Mouse (Mus musculus) hindbrain, embryonic 11.5 days (tissue): Measurements from ENCODE around the gene Lysmd4. TPM values are rescaled to one million over a fixed set of nuclear protein-coding genes. Genes with fewer than 3 reads are reported as not detected.
"Not testable (repeated sequence)": the region's sequence is repeated elsewhere in the genome, so short reads cannot be mapped to it uniquely, and the experiment has no call there.

Experiments used
- ATAC-seq: fragments of 200-750 bp; cut with Nextera tagmentation; 2 replicates; pipeline ENCODE4 v1.8.0; 2017; ENCODE audit warnings: mild to moderate bottlenecking, moderate TSS enrichment, moderate library complexity; ENCODE audit not compliant: low FRiP score
- DNase-seq: peaks from one replicate; pipeline ENCODE4 v3.0.0-alpha.2; 2015; ENCODE audit warnings: low spot score
- H3K27ac ChIP-seq: fragments of 300-500 bp; sonication (generic); 2 replicates; pipeline ENCODE4 v1.5.1; 2014; ENCODE audit warnings: mild to moderate bottlenecking, low read depth, low read length
- H3K27me3 ChIP-seq: fragments of 300-500 bp; sonication (generic); 2 replicates; pipeline ENCODE4 v1.6.1; 2014; ENCODE audit warnings: mild to moderate bottlenecking, low read length, moderate library complexity, mixed read lengths; ENCODE audit not compliant: control insufficient read depth, insufficient read depth
- H3K36me3 ChIP-seq: fragments of 300-500 bp; sonication (generic); 2 replicates; pipeline ENCODE4 v1.6.1; 2014; ENCODE audit warnings: mild to moderate bottlenecking, low read length, moderate library complexity, mixed read lengths; ENCODE audit not compliant: control insufficient read depth, insufficient read depth
- H3K4me1 ChIP-seq: fragments of 300-500 bp; sonication (generic); replicated peaks from 2 replicates; pipeline ENCODE4 v1.6.1; 2014; ENCODE audit warnings: low read length, mixed read lengths; ENCODE audit not compliant: control insufficient read depth, insufficient read depth
- H3K4me2 ChIP-seq: fragments of 300-500 bp; sonication (generic); replicated peaks from 2 replicates; pipeline ENCODE4 v1.6.1; 2014; ENCODE audit warnings: mild to moderate bottlenecking, low read depth, low read length
- H3K4me3 ChIP-seq: fragments of 300-500 bp; sonication (generic); 2 replicates; pipeline ENCODE4 v1.5.1; 2014; ENCODE audit warnings: low read depth, low read length
- H3K9ac ChIP-seq: fragments of 300-500 bp; sonication (generic); 2 replicates; pipeline ENCODE4 v1.6.1; 2014; ENCODE audit warnings: low read depth, low read length
- H3K9me3 ChIP-seq: fragments of 300-500 bp; sonication (generic); 2 replicates; pipeline ENCODE4 v1.6.1; 2016; ENCODE audit warnings: low read length; ENCODE audit not compliant: control insufficient read depth
- WGBS: fragments of 180-500 bp; shearing (Covaris S2); extraction: QIAGEN DNeasy Blood & Tissue Kit; methylation state at CpG from one replicate; pipeline ENCODE4 v1.1.7; 2014; 5-methylcytosine and 5-hydroxymethylcytosine counted together
- polyA plus RNA-seq: library from polyadenylated mRNA; unstranded; fragments of >200 nt; fragmentation: Nextera tagmentation; extraction: Ambion mirVana; gene quantifications from 2 replicates; pipeline ENCODE4 v1.2.1, GENCODE M21; 2014

The Lysmd4 gene
- polyA plus RNA-seq, 1 experiment from 2014 or later = 11.0 TPM

DNA sequence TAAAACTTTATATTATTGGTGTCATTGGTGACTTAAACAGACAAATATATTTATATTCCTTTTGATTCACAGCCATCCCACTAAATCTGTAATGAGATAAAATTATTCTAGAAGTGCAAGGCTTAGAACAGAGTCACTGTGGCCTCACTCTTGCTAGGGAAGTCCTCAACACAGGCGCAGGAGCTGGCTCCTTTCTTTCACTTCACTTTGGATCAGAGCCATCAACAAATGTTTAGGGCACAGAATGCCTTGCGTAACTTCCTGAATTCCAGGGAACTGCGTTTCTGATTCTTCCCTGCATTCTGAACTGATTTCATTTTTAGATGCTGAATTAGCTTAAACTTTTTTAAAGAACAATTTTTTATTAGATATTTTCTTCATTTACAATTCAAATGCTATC is 19.6 kb downstream of the Lysmd4 start:
- 94% methylated on average over 3 of the region's 3 CpGs for WGBS
- DNase-seq = no peak
- Histone ChIP-seq H3K9me3 (no peaks in the 10 kb centered on the region), H3K9ac (no peak overlapping the region), H3K27me3 (no peaks in the 10 kb centered on the region), H3K4me1 (no peaks in the 10 kb centered on the region), H3K4me3 (no peak overlapping the region), H3K27ac (no peak overlapping the region), H3K36me3 (no peaks in the 10 kb centered on the region), H3K4me2 (no peak overlapping the region)
- ATAC-seq = no peak

DNA sequence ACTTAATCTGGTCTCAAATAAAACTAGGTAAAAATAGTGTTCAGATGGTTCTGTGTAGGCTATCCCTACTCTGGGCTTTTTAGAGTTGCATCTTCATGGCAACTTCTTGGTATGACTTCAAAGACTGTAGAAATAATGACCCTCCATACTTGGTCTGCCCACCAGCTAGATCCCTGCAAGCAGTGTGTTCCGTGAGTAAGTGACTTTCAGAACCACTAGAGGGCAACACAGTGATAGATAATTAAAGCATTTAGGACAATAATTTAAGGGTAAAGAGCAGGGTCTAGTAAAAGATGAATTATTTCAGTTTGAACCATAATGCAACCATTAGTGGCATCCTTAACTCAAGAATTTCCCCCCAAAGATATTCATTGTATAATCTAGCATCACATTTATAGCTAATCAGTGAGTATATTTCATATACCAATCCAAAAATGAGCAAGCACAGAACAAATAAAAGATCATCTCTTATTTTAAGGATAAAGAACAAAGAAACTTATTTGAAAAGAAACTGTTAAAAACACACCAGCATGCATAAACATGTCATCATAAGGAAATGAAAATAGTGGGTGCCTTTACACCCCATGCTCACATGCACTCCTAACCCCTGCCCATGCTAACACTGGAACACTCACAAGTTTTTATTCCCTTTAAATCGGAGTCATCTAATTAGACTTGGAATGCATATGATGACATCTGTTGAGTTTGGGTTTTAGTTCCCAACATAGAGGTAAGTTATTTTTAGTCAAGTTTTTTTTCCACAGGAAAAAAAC is 21.0 kb downstream of the Lysmd4 start:
- no peaks in the 10 kb centered on the region for H3K9me3 ChIP-seq
- ATAC-seq = no peak
- H3K4me3 ChIP-seq = no peak overlapping the region
- no peak overlapping the region for H3K9ac ChIP-seq
- DNase-seq = peak; percentile 39
- WGBS = 68% methylated on average over 2 of the region's 2 CpGs
- no peak overlapping the region for H3K27ac ChIP-seq
- no peak overlapping the region for H3K4me2 ChIP-seq
- no peaks in the 10 kb centered on the region for H3K36me3 ChIP-seq
- no peaks in the 10 kb centered on the region for H3K4me1 ChIP-seq
- H3K27me3 ChIP-seq = no peaks in the 10 kb centered on the region

DNA sequence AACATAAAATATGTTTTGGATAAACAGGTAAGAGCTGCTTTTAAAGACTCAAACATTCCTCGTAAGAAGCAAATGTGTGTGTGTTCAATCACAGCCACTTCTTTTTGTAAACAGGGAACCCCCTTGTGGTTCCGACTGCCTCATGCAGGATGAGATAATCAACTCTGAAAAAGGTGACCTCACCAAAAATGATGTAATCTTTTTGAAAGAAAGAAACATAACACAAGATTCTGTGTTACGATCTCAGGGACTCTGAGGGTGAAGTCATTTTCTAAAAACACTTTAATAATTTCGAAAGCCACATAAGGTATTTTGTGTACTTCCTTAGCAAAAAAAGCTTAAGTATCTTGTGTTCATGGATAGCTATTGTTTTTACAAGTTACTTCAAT is 21.5 kb downstream of the Lysmd4 start:
- no peak for DNase-seq
- Histone ChIP-seq H3K36me3 (no peaks in the 10 kb centered on the region), H3K4me2 (no peak overlapping the region), H3K9ac (no peak overlapping the region), H3K4me3 (no peak overlapping the region), H3K27ac (no peak overlapping the region), H3K9me3 (no peaks in the 10 kb centered on the region), H3K4me1 (no peaks in the 10 kb centered on the region), H3K27me3 (no peaks in the 10 kb centered on the region)
- ATAC-seq = no peak
- WGBS = 78% methylated on average over 4 of the region's 4 CpGs

DNA sequence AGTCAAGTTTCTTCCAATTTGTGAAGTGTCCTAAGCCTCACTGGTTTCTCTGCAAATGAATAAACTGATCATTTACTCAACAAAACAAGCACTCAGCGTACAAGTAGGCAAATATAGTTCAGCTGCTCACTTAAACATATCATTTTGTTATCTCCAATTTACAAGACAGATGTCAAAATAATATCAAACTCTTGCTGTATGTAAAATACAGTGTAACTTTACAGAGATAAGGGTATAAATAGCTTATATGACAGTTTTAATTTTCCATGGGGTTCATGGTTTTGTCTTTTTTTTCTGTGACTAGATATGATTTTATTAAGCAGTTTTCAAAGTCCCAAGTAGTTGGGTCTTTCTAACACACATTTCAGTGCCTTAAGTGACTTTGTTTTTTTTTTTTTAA is 22.9 kb downstream of the Lysmd4 start:
- H3K9ac ChIP-seq = no peak overlapping the region
- no peak overlapping the region for H3K27ac ChIP-seq
- no peaks in the 10 kb centered on the region for H3K36me3 ChIP-seq
- no peak overlapping the region for H3K4me2 ChIP-seq
- no peak overlapping the region for H3K4me3 ChIP-seq
- H3K27me3 ChIP-seq = no peaks in the 10 kb centered on the region
- H3K9me3 ChIP-seq = no peaks in the 10 kb centered on the region
- DNase-seq (no peak), ATAC-seq (no peak)
- H3K4me1 ChIP-seq = no peaks in the 10 kb centered on the region
- WGBS = 96% methylated on average over 1 of the region's 1 CpGs

DNA sequence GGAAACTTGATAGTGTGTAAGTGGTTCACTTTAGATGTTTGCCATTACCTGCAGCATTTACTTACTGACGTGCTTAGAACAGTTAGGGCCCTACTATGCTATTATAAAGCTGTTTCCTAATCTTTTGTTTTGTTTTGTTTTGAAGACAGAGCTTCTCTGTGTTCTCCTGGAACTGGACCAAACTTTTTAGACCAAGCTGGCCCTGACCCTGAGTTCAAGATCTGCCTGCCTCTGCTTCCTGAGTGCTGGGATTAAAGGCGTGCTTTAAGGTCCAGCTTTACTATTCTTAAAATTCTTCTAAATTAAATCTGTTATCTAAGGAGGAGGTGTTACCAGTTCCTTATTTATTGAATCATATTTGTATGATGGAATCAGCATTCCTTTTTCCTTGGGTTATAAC is 23.7 kb downstream of the Lysmd4 start:
- ATAC-seq (no peak), DNase-seq (no peak)
- Histone ChIP-seq H3K4me3 (no peak overlapping the region), H3K9me3 (no peaks in the 10 kb centered on the region), H3K27me3 (no peaks in the 10 kb centered on the region), H3K36me3 (no peaks in the 10 kb centered on the region), H3K9ac (no peak overlapping the region), H3K4me1 (no peaks in the 10 kb centered on the region), H3K4me2 (no peak overlapping the region), H3K27ac (no peak overlapping the region)
- 83% methylated on average over 2 of the region's 2 CpGs for WGBS

DNA sequence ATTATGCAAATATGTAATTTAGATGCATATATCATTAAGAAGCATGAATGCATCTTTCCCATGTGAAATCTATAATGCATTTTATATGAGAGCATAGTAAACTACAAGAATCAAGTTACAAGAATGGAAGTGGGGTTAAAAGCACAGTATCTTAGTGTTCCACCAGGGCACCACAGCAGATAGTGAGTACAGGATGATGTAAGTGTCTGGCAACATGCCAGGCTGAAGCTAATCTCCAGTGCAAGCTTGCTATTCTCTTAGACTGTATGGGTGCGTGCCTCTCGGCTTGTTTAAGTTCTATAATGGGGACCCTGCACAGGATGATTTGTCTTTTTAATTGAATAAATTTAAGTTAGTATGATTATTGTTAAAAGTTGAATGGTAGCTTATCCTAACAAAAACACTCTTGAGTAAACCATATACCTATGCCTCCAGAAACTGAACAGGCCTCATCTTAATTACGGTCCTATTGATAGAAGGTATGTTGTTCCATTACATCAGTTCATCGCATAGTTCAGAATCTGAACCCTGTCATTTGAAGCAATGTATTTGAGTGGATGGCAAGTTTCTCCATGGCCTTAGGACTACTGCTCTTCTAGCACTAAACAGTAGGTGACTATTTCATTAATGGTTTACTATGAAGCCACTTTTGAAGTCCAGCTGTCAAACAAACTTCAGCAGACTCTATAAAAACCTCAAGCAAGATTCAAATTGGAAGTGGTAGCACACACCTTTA is 37.7 kb downstream of the Lysmd4 start:
- 96% methylated on average over 4 of the region's 4 CpGs for WGBS
- Histone ChIP-seq H3K36me3 (no peaks in the 10 kb centered on the region), H3K4me1 (no peaks in the 10 kb centered on the region), H3K27ac (no peak overlapping the region), H3K9ac (no peak overlapping the region), H3K9me3 (no peaks in the 10 kb centered on the region), H3K27me3 (no peaks in the 10 kb centered on the region), H3K4me3 (no peak overlapping the region), H3K4me2 (no peak overlapping the region)
- ATAC-seq (no peak), DNase-seq (peak; percentile 28)

DNA sequence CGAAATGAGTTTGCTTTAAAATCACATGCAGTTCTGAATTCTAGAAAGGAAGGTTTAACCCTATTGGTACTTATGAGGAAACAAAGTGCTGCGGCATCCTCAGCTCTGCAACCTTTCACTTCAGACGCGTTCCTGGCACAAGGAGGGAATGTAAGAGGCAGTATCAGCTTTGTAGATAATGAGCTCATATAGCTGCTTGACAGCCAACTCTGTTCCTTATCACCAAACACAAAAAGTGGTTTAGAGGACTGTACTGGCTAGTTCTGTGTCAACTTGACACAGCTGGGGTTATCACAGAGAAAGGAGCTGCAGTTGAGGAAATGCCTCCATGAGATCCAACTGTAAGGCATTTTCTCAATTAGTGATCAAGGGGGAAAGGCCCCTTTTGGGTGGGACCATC is 48.1 kb downstream of the Lysmd4 start:
- not testable (repeated sequence) for DNase-seq

DNA sequence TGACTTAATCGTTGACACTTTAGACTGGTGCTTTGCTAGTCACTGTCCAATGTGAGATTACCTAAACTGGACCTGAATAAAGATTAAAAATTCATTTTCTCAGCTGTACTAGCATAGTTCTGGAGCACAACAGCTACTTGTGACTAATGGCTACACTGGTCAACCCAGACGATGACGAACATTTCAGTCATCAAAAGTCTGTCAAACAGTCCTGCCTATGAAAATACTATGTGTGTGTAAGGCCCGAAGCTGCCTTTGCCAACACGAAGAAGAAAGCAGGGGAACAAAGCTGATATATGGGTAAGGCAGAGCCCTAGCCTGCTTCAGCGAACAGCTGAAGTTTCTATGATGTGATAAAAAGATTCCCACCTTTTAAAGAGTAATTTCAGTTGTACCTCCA is 61.2 kb downstream of the Lysmd4 start:
- Histone ChIP-seq H3K9me3 (no peaks in the 10 kb centered on the region), H3K9ac (no peak overlapping the region), H3K27ac (no peak overlapping the region), H3K4me3 (no peak overlapping the region), H3K36me3 (no peaks in the 10 kb centered on the region), H3K4me2 (no peak overlapping the region), H3K4me1 (no peaks in the 10 kb centered on the region), H3K27me3 (no peaks in the 10 kb centered on the region)
- DNase-seq (no peak), ATAC-seq (no peak)
- WGBS = 94% methylated on average over 6 of the region's 6 CpGs

More for the DNA sequence above, 48.1 kb downstream of the Lysmd4 start:
- H3K36me3 ChIP-seq, H3K9ac ChIP-seq, H3K9me3 ChIP-seq, H3K4me2 ChIP-seq, H3K27ac ChIP-seq, H3K4me3 ChIP-seq, ATAC-seq, H3K4me1 ChIP-seq, H3K27me3 ChIP-seq: not testable (repeated sequence)
- 92% methylated on average over 4 of the region's 4 CpGs for WGBS

DNA sequence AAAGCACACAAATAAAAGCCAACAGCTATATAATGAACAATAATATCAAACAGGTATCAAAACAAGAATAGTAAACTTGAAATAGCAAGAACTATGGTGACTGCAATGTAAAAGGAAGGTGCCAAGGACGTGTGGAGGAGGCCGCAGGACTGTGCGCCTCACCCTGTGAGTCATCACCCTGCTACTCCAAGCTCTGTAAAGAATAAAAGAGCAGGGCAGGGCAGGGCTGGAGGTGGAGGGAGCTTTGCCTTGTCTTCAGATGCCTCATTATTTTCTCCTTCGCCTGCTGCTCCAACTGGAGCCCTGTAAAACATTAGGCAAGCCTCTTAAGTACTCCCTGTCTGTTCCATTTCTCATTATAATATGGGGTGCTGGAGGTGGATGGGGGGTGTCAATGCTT is 65.1 kb downstream of the Lysmd4 start:
- no peak for ATAC-seq
- no peaks in the 10 kb centered on the region for H3K4me1 ChIP-seq
- H3K27ac ChIP-seq = no peak overlapping the region
- WGBS = 86% methylated on average over 4 of the region's 4 CpGs
- H3K27me3 ChIP-seq = no peaks in the 10 kb centered on the region
- no peak for DNase-seq
- H3K4me2 ChIP-seq = no peak overlapping the region
- H3K9ac ChIP-seq = no peak overlapping the region
- H3K4me3 ChIP-seq = no peak overlapping the region
- no peaks in the 10 kb centered on the region for H3K9me3 ChIP-seq
- no peaks in the 10 kb centered on the region for H3K36me3 ChIP-seq
